Mouse (Mus musculus): ENCODE results near the gene Olfr578.

Olfr578 gene

DNA sequence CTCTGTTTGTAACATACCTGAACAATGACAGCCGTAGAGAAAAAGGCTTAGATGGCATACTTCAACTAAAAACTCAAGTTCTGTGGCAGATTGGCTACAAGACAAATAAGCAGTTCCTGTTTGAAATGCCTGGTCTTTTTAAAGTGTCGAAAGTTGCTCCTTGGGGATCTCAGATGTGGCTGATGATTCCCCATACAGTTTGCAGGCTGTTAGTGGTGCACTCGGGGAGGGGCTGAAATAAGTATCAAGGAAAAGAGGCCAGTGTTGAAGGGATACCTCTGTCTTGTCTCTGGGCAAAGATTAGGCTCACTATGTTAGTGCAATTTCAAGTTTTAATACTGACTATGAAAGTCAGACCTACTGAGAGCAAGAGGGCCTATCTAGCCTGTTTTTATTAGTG lies at the start of gene Olfr578:
Olfr578 (minus strand) TSS at position 101 of the 400 bp plus-strand sequence.
- no peak for DNase-seq

- no peak for DNase-seq
These were observed 48.6 kb upstream of the Olfr578 start, which contains the start of gene Olfr582 for GRCm38 (mm10) chr7:103037724-103038123. TSS of gene Olfr582 (plus strand) at chr7:103038024.

DNA sequence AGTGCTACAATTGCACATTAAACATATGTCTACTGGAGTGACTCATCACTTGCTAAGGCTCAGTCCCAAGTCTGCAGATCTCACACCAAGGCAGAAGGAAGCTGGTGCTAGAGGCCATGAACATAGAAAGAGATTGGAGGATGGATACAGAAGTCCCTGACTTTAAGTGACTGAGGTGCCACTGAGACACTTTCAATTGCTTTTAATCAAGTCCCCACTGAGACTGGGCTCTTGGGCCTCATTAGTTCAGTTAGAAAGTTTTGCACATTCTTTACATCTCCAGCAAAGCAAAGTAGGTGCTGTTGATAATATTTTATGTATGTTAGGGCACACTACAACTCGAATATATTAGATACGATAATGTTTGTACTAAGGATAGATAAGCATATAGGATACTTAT lies 13.3 kb downstream of the Olfr578 start, which contains the start of gene Olfr577:
Olfr577 (minus strand) TSS at position 101 of the 400 bp plus-strand sequence.
- DNase-seq: no peak

GRCm38 (mm10) chr7:102974399-102974798 lies 14.7 kb downstream of the Olfr578 start:
- no peak for DNase-seq

GRCm38 (mm10) chr7:102962360-102962759 lies 26.8 kb downstream of the Olfr578 start, which contains the start of gene Olfr576:
TSS of gene Olfr576 (plus strand) at chr7:102962660.
- no peak for DNase-seq

GRCm38 (mm10) chr7:102958593-102958992 lies 30.5 kb downstream of the Olfr578 start, which contains the start of gene Olfr575:
TSS of gene Olfr575 (minus strand) at chr7:102958775.
- no peak for DNase-seq

DNA sequence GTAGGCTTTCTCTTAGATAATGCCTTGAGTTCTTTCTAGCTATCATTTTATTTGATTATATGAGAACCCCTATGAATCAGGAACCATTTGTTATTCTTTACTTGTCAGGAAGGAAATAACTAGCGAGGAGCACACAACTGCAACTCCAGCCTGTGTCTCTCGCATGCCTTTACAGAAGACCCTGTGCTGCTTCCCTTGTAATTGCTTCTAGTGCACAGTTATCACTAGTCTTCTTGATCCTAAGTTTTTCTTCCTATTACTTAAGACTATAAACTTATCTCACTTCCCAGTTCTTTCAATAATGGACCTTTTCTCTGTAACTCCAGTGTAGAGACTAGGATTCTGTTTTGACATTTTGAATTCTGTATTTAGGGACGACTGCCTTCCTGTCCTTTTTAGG lies 31.0 kb downstream of the Olfr578 start:
- DNase-seq: no peak

GRCm38 (mm10) chr7:102950732-102951131 lies 38.4 kb downstream of the Olfr578 start:
- DNase-seq: no peak

DNA sequence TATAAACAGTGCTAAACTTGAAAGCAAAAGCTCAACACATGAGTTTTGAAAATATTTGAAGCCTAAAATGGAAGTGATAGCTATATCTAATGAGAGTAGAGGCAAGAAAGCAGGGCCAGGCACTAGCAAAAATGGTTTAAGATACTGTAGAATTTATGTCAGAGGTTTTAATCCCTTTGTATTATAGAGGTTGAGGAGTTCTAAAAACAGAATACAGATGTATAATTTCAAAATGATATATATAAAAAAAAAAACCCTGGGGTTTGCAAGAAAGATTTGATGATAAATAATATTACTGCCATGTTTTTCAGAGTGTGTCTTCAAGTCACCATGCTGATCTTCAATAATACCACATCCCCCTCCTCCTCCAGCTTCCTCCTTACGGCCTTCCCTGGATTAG lies 41.0 kb downstream of the Olfr578 start, which contains the start of gene Olfr574:
Olfr574 (plus strand) TSS at position 301 of the 400 bp plus-strand sequence.
- DNase-seq: no peak

DNA sequence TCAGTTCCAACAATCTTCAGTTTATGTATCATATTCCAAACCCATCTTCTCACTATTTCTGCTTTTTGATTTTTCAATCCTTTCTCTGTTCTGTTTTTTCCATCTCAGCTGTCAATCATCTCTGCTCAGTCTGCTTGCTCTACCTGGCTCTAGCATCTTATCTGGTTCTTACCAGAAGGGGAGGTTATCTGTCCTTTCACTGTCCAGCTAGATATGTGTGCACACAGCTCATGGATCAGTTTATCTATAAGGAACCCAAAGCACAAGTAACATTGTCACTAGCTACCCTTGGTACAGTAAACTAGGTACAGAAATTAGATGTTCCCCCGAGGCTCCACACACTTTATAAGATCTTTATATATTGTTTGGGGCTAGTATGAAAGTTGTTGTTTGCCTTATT lies 45.7 kb downstream of the Olfr578 start:
- no peak for DNase-seq

DNA sequence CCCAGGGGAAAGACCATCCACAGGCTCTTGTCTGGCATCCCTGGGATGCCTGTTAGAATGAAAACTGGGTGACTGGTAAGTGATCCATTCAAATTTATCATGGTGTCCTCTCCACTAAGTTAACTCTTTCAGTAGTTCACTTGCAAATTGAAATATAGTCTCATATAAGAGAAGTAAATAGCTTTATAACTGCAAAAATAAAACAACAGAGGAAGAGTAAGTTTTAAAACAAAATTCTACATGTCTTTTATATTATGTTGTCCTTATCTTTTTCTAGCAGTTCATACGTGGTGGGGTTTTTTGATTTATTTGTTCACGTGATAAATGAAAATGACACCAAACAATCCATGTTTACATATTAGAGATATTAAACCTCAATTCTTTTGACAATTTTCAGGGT lies 46.6 kb downstream of the Olfr578 start, which contains the start of gene Olfr573-ps1:
Olfr573-ps1 (minus strand) TSS at position 101 of the 400 bp plus-strand sequence.
- no peak for DNase-seq
